Mouse (Mus musculus) megakaryocyte, embryonic 14.5 days (primary cell): Measurements from ENCODE around the gene Gm5941. TPM values are rescaled to one million over a fixed set of nuclear protein-coding genes. Genes with fewer than 3 reads are reported as not detected.
"Not testable (repeated sequence)": the region's sequence is repeated elsewhere in the genome, so short reads cannot be mapped to it uniquely, and the experiment has no call there.

Source experiments
- H3K27me3 ChIP-seq: replicated peaks from 2 replicates; pipeline ENCODE3; 2012; ENCODE audit warnings: inconsistent platforms
- H3K36me3 ChIP-seq: replicated peaks from 2 replicates; pipeline ENCODE3; 2012; ENCODE audit warnings: low read length, inconsistent platforms, mixed read lengths
- H3K4me1 ChIP-seq: 2 replicates; pipeline ENCODE4 v1.6.1; 2012; ENCODE audit warnings: inconsistent platforms
- H3K4me3 ChIP-seq: replicated peaks from 2 replicates; pipeline ENCODE3; 2012; ENCODE audit warnings: moderate library complexity, mild to moderate bottlenecking, inconsistent platforms
- H3K9me3 ChIP-seq: 2 replicates; pipeline ENCODE4 v1.6.1; 2012; ENCODE audit warnings: inconsistent platforms
- FLI1 ChIP-seq: IDR thresholded peaks from 2 replicates; pipeline ENCODE4 v1.6.1; 2012; ENCODE audit warnings: low read length, inconsistent platforms, mixed read lengths
- GATA1 ChIP-seq: IDR thresholded peaks from 3 replicates; pipeline ENCODE4 v1.6.1; 2012; ENCODE audit warnings: mixed read lengths, low read length, inconsistent platforms, borderline replicate concordance
- polyA plus RNA-seq: library from polyadenylated mRNA; stranded (reverse); fragments of >175 nt; gene quantifications from 2 replicates; pipeline ENCODE4 v1.2.3, GENCODE M21; 2012; ENCODE audit warnings: low replicate concordance; ENCODE audit not compliant: insufficient read depth

Gm5941 gene
- not detected in 2 replicates for polyA plus RNA-seq

GRCm38 (mm10) chrX:92489649-92490048 is at the start of gene Gm5941:
Gm5941 (plus strand) TSS chrX:92489949.
- H3K4me3 ChIP-seq, H3K4me1 ChIP-seq, H3K9me3 ChIP-seq: not testable (repeated sequence)

DNA sequence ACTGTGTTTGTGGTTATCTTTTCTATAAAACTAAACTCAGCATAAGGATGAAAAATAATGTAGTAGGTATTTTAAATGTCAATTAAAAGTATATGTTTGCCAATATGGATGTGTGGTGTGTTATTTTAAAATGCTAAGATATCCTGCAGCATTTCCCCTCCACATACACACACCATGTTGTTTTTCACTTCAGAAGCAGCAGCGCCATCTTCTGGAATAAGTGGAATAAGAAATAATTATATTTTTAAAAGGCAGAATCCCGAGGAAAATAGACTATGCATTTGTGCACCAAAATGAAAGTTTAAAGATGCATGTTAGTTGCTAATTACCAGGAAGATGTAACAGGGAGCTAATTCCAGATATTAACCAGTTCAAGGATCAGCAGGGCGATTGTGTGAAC is 29.3 kb upstream of the Gm5941 start:
- Histone ChIP-seq H3K4me1 (peaks cover 5% of the 10 kb centered on the region; the same call in 1 of the 2 replicates), H3K4me3 (no peak overlapping the region), H3K27me3 (no peaks in the 10 kb centered on the region), H3K9me3 (no peaks in the 10 kb centered on the region), H3K36me3 (no peaks in the 10 kb centered on the region)
- TF ChIP-seq FLI1 (no peak), GATA1 (no peak)

More at GRCm38 (mm10) chrX:92489649-92490048, at the start of gene Gm5941:
- not testable (repeated sequence) for H3K36me3 ChIP-seq, H3K27me3 ChIP-seq

DNA sequence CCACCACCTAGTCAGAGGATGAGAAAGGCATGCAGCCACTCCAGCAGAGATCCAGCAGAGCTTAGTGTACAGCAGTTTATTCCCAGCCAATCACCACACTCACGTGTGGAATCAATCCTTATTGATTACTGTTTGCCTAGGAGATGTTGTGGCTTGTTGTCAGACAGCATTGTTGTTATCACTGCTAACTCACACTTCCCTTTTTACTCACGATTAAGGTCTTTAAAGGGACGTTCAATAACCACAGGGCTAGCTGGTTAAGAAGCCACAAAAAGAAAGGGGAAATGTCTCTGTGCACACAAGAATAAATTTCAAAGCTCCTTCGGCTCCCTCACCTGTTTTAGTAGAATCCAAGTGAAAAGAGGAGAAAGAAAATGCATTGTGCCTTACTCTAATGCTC is 25.0 kb upstream of the Gm5941 start:
- peaks cover 10% of the 10 kb centered on the region; the same call in 1 of the 2 replicates for H3K4me1 ChIP-seq
- TF ChIP-seq FLI1 (no peak), GATA1 (no peak)
- no peaks in the 10 kb centered on the region for H3K9me3 ChIP-seq

GRCm38 (mm10) chrX:92498254-92498653 is 8.5 kb downstream of the Gm5941 start:
- H3K27me3 ChIP-seq = no peaks in the 10 kb centered on the region
- H3K36me3 ChIP-seq = no peaks in the 10 kb centered on the region
- TF ChIP-seq GATA1 = no peak
- TF ChIP-seq FLI1 = no peak
- H3K9me3 ChIP-seq = no peaks in the 10 kb centered on the region
- no peak overlapping the region for H3K4me3 ChIP-seq
- H3K4me1 ChIP-seq = no peaks in the 10 kb centered on the region

More for the DNA sequence above, 25.0 kb upstream of the Gm5941 start:
- Histone ChIP-seq H3K27me3 (no peaks in the 10 kb centered on the region), H3K36me3 (no peaks in the 10 kb centered on the region), H3K4me3 (no peak overlapping the region)

DNA sequence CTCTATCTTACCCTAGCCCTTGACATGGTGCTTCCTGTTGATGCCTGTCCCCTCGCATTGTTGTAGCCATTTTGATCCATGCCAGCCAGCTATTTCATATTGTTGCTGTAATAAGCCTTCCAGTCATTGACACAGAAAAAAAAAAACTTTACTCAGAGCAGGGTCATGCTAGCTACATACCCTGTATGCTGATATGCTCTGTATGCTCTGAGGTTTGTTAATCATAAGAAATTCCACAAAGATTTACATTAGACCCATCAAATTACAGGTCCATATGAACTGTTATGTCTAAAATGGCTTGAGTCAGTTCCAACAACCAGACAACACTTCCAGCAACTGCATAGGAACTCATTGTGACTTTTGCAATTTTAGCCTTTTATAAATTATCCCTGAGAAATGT is 38.1 kb downstream of the Gm5941 start:
- no peaks in the 10 kb centered on the region for H3K9me3 ChIP-seq
- H3K4me1 ChIP-seq = no peaks in the 10 kb centered on the region
- H3K36me3 ChIP-seq = no peaks in the 10 kb centered on the region
- H3K4me3 ChIP-seq = no peak overlapping the region
- TF ChIP-seq FLI1 (no peak), GATA1 (no peak)
- H3K27me3 ChIP-seq = no peaks in the 10 kb centered on the region

Other genes starting within 250 kb of the Gm5941 start
- not detected in 2 replicates for gene Mageb18, start 109.6 kb downstream of the Gm5941 start, polyA plus RNA-seq